Mouse (Mus musculus) right cerebral cortex, postnatal 4 days (tissue): ENCODE results near the gene Mettl17.
"Not testable (repeated sequence)": the region's sequence is repeated elsewhere in the genome, so short reads cannot be mapped to it uniquely, and the experiment has no call there.

ENCODE experiments used
- DNase-seq: peaks from one replicate; pipeline ENCODE4 v3.0.0-alpha.2; 2022

Gene Mettl17

DNA sequence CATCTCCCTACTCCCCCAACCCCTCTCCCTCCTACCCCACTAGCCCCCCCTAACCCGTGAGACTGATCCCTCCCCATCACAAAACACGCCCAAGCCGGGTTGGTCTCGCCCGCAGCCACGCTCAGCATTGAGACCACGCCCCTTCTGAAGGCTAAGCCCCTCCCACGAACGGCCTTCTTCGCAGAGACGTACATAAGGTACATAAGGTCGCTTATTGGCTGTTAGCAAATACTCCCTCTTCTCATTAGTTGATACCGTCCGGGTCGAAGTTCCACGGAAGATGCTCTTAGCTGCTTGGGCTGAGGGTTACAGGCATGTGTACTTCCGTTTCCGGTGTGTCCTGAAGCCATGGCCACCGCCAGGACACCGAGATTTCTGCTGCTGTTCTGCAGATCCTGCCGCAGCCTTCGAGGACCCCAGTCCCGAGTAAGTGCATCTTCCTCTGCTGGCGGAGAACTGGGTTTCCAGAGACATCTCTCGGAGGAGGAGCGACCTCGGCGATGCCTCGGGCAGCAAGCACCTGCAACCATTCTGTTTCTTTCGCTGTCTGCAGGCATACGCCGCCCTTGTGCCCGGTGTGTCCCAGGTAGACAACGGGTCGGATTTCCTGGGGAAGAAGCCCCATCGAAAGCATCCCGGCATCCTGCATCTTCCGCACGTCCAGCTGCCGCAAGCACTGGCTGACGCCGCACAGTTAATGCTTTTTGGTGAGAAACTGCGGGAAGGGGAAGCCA, at the start of gene Mettl17:
TSS of gene Mettl17 (plus strand) at position 245 of the 734 bp plus-strand sequence.
- peak; percentile 85 for DNase-seq

DNA sequence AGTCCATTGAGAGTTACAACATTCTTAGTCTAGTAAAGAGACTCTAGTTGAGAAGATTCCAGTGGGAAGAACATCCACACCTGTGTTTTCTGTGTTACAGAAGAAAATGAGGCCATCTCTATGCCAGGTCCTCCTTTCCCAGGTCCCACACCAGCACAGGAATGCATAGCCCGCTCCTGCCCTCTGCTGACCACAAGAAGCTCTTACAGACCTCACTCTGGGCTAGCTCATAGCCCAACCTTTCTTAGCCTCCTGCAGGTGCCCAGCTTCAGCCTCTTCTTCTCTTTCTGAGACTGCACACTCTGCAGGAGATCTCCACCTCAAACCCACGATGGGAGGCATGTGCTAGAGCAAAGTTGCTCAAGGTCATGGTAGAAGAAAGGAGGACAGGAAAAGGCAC, 46.2 kb upstream of the Mettl17 start:
- not testable (repeated sequence) for DNase-seq

DNA sequence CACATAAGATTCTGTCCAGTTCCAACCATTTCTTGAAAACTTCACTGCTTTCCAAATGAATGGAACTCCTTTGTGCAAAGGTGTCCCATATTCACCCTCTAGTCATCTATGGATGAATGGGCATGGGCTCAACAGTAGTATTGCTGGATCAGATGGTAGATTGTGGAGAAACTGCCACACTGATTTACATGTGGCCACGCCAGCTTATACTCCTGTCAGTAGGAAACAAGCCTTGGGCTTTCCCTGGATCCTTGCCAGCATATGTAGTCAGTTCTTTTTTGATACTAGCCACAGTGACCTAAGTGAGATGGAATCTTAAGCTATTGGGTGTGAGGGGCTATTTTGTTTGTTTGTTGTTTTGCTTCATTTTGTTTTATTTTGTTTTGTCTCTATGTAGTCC, 42.4 kb upstream of the Mettl17 start:
- DNase-seq: no peak

DNA sequence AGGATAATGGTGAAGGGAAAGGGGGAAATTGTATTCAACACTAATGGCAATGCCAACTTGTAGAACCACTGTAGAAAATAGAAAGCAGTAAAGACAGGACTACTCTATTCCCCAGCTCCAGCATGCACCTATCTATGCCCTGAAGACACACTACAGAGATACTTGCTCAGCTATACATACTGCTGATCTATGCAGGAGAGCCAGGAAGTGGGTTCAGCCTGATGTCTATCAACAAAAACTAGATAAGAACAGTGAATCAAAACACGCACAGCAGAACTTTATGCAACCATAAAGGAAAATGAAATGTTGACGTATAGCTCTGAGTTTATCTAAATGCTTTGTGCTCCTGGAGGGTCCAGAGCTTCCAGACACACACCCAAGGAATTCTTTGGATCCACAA, 41.9 kb upstream of the Mettl17 start:
- DNase-seq: no peak

DNA sequence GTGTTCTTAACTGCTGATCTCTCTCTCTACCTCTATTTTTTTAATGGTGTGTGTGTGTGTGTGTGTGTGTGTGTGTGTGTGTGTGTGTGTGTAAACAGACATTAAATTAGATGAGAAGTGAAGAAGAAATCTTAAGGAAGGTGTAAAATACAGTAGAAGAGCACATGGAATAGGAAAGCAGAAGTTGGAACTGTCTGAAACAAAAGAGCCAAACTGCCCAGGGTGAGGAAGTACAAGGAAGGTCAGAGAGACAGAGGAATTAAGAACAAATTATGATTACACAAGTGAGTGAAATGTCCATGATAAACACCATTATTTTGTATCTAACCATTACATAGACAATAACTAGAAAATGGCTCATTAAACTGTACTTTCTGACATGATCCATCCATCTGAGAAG, 40.8 kb upstream of the Mettl17 start:
- DNase-seq: no peak

DNA sequence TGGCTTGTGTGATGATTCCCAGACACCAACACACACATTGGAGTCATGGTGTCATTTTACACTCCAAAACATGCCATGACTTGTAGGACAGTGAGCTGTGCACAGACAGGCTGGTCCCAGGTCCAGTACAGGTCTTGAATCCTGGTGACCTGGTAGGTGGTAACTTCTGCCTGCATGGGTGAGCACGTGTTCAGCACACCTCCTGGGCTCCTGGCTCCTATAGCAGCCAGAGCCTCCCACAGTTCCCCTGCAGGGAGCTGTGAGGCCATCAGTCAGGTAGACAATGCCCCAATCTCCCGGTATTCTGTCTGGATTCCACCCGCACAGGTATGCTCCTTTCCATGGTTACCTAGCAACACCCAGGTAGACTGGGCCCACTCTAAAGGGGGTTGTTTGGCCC, 38.1 kb upstream of the Mettl17 start:
- no peak for DNase-seq

DNA sequence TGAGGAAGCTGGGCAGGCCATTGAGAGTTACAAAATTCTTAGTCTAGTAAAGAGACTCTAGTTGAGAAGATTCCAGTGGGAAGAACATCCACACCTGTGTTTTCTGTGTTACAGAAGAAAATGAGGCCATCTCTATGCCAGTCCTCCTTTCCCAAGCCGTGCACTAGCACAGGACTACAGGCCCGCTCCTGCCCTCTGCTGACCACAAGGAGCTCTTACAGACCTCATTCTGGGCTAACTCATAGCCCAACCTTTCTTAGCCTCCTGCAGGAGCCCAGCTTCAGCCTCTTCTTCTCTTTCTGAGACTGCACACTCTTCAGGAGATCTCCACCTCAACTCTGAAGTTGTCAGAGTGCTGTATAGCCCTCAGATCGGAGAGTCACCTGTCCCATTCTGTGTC, 33.6 kb upstream of the Mettl17 start:
- not testable (repeated sequence) for DNase-seq

DNA sequence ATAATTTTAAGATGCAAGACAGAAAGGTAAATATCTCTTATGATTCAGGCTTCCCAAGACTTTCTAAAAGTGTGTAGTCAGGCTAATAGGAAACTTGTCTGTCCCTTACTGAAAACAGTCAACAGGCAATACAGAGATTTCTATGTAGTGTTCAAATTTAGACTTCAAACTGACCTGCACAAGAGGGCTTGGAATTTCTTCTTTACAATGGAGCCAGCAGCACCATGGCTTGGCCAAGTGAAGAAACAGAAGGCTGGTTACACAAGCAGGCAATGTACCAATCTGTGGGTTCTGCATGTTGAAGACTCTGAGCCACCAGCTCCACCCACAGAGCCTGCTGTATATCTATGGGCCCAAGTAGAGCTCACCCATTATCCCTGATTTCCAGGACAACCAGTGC, 31.2 kb upstream of the Mettl17 start, which contains the start of gene Ear6:
TSS of gene Ear6 (plus strand) at position 301 of the 400 bp plus-strand sequence.
- DNase-seq: no peak

DNA sequence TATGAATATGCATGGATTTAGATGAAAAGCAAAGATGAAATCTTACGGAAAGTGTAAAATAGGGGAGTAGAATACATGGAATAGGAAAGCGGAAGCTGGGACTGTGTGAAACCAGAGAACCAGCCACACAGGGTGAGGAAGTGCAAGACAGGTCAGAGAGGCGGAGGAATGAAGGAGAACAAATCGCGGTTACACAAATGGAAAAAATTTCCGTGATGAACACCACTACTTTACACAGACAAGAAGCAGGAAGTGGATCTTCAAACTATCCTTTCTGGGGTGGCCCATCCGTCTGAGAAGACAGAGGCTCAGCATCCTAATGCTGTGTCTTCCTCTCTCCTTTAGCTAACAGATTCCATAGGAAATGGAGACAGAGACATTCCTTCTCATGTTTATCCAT, 29.4 kb upstream of the Mettl17 start:
- not testable (repeated sequence) for DNase-seq

DNA sequence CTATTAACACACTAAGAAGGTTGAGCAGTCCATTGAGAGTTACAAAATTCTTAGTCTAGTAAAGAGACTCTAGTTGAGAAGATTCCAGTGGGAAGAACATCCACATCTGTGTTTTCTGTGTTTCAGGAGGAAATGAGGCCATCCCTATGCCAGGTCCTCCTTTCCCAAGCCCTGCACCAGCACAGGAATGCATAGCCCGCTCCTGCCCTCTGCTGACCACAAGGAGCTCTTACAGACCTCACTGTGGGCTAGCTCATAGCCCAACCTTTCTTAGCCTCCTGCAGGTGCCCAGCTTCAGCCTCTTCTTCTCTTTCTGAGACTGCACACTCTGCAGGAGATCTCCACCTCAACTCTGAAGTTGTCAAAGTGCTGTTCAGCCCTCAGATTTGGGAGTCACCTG, 21.0 kb upstream of the Mettl17 start:
- not testable (repeated sequence) for DNase-seq

DNA sequence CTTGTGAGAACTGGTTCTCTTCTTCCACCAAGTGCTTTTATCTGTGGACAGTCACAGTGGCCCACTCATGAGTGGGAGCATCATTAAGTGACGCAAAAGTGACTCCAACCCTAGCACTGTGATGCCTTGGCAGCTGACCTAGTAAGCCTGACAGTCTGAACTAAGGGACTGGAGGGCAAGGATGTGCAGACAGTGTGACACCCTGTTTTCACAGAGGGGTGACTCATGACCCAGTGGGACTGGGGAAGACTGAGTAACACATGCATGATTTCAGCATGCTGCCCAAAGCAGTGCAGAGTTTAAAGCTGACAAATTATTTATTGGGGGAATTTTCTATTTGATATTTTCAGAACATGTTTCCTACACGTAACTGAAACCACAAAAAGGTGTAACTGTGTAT, 13.9 kb upstream of the Mettl17 start:
- DNase-seq: no peak

DNA sequence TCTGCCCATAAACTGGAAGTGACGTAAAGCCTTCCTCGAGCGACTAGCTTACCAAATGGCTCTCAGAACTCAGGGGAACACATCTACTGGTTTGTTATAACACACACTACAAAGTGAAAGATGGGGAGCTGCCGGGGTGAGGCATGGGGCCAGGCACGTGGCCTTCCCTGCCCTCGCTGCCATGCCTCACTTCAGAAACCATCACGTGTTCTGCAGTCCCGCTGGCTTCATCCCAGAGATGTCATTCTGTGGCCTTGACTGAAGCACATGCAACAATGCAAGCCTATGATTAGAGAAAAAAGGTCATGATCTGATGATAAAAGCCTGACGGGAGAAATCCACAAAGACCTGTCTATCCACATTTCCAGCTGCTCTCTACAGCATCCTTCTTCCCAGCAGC, 12.9 kb upstream of the Mettl17 start:
- DNase-seq: no peak

DNA sequence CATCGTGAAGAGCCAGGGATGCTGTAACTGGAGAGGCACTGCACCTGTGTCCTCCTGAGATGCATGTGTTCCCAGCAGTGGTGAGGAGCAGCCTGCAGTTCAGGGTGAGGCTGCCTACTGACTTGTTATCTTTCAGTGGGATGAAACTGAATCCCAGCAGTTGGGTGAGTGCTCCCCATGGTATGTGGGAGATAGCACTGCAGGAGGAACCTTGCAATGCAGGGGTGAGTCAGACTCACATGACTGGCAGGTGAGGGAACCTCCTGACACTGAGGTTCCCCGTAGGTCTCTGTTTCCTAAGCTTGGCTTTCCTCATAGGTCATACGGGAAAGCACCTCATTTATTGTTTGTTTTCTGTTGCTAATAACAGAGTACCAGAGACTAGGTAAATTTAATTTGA, 7.1 kb upstream of the Mettl17 start:
- DNase-seq: no peak

DNA sequence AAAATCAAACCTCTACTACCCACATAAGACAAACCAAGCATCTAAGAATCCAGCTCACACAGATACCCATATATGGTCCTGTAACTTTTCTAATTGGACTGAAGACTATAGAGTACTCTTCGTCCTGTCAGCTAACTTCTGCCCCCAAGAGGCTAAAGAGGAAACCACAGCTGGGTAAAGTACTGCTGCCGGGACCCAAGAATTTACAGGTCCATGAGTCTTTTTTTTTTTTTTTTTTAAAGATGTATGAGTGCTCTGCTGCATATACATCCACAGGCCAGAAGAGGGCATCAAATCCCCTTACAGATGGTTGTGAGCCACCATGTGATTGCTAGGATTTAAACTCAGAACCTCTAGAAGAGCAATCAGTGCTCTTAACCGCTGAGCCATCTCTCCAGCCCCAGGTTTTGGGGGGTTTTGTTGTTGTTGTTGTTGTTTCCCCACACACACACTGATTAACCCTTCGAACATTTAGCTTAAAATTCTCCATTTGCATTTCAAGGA, 1.1 kb upstream of the Mettl17 start:
- peak; percentile 62 for DNase-seq

DNA sequence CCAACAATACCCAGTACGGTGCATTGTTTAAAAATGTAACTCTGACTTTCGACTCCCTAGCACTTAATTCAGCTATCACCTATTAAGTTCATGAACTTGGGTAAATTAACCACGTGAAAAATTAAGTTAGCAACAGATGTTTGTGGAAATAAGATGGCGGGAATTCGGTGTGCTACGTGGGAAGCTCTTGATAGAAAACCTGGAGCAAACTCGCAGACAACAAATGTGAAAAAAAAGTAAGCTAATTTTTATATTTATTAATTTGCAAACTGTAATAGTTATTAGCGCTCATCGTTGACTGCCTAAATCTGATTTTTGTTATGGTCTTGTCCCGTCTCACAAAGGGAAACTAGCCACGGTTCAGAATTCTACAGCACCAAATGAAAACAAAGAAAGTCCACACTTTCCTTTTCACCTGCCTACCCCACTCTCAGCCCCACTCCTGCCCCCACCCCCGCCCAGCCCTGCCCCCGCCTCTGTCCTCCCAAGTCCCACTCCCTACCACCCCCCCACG, 554 bp upstream of the Mettl17 start:
- DNase-seq: no peak

DNA sequence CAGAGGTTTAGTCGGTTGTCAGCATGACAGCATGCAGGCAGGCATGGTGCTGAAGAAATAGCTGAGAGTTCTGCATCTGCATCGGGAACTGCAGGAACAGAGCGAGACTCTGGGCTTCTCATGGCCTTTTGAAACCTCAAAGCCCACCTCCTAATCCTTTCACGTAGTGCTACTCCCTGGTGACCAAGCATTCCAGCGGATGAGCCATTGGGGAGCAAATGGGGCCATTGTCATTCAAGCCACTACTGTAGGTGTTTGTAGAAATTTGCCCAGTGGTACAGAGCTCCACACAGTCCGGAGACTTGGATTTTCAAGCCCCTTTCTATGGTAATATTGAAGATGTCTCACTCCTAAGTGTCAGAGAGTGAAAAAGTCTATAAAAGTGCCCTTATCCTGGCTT, 1.4 kb downstream of the Mettl17 start:
- DNase-seq: no peak

DNA sequence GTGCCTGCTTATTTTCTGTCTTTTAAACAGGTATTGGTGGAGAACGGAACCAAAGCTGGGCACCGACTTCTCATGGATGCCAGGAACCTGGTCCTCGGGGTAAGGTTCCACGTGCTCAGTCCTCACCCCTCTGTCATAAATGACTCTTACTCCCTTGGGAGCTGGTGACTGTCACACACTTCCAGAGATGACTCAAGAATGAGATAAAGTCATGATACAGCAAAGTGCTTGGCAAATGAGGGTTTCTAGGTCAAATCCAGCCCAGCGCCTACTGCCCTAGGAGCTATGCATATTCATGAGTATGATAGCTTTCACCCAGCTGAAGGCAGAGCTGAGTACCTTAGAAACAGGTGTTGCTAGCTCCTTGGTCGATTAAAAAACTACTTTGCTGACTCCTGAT, 5.2 kb downstream of the Mettl17 start:
- DNase-seq: no peak

DNA sequence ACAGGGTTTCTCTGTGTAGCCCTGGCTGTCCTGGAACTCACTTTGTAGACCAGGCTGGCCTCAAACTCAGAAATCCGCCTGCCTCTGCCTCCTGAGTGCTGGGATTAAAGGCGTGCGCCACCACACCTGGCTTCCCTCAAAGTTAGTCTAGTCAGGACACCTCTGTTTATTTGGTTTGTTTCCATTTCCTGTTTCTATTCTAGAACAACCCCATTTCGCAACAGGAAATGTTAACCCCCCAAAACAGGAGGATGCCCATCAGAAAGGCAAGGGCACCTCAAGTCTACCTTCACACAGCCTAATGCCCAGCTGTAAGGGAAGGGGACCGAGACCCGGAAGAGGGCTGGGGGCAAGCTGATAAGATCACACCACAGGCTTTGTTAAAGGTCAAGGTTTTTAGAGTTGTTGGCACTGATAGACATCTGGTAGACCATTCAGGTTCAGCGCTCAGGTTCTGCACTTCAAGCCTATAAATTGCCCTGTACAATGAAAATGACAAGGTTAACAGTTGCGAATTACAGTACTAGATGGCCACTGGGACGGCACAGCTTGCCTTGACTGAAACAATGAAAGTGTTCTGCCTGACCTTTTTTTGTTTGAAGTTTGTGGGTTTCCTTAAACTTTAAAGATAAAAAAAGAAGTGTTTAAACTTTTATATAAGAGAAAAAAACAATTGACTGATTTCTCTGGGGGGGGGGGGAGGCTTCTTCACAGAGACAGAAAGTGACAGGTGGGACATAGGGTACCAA, 7.7 kb downstream of the Mettl17 start, which contains the start of gene Slc39a2:
TSS of gene Slc39a2 (plus strand) at position 699 of the 749 bp plus-strand sequence.
- no peak for DNase-seq

DNA sequence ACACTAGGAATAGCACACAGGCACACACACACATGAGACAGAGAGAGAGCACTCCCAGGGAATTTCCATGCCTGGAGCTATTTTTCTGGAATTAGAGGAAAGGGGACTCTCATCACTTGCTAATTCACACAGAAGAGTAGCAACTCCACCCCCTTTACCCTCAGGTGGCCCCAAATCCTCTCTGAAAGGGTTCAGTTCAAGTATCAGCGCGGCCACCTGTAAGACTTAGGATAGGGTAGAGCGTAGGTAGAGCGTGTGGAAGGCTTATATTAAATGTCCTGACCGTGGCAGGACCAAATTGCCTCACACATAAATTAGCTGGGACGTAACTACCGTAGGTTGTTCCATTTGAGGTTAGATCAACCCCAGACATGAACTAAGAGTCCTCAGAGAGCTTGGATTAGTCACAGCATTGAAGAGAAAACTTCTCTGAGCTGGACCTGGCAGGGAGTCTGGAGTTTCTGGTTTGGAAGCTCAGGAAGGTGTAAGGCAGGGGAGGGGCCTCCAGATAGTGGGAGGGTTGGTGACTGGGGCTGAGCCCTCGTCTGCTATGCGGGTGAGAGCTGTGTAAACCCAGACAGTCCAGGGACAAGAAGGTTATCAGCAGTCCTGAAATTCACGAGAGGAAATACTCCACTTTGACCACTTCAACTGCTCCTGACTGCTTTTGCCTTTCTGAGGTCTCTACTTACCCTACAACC, 8.6 kb downstream of the Mettl17 start:
- no peak for DNase-seq

DNA sequence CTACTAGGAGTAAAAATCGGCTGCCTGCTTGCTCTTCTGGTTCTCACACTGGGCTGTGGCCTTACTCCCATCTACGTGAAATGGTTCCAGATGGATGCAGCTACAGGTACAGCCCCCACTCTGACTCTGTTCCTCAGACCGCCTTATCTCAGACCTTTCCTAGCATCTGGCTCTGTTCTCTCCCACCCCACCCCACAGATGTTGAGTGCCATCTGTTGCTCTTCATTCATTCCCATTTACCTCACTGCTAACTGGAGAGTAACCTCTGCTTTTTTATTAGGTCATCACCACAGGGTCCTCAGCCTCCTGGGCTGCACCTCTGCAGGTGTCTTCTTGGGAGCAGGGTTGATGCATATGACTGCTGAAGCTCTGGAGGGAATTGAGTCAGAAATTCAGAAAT, 9.2 kb downstream of the Mettl17 start:
- DNase-seq: no peak

DNA sequence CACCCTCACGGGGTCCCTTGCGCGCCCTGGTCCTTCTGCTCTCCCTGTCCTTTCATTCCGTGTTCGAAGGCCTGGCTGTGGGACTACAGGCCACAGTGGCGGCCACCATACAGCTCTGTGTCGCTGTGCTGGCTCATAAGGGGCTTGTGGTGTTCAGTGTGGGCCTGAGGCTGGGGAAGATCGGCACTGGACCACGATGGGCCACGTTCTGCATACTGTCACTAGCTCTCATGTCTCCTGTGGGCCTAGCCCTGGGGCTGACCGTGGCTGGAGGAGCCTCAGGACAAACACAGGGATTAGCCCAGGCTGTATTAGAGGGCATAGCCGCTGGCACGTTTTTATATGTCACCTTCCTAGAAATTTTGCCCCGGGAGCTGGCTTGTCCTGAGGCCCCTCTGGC, 10.4 kb downstream of the Mettl17 start:
- no peak for DNase-seq

DNA sequence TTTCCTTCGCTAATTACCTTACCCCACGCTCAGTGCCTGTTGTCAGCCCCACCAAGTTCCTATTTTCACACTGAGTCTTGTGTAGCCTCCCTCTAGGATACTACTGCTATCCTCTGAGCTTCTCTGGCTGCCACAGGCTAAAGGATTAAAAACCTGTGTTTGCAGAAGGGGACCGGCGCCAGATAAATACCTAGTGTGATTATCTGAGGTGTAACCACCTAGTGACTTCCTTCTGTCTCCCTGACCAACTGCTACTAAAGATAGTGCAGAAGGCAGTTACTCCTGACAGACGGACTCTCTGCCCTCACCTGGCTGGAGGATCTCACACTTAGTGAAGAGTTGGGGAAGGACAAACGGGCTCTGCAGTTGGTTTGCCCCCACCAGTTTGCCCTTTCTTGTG, 11.4 kb downstream of the Mettl17 start:
- DNase-seq: no peak

DNA sequence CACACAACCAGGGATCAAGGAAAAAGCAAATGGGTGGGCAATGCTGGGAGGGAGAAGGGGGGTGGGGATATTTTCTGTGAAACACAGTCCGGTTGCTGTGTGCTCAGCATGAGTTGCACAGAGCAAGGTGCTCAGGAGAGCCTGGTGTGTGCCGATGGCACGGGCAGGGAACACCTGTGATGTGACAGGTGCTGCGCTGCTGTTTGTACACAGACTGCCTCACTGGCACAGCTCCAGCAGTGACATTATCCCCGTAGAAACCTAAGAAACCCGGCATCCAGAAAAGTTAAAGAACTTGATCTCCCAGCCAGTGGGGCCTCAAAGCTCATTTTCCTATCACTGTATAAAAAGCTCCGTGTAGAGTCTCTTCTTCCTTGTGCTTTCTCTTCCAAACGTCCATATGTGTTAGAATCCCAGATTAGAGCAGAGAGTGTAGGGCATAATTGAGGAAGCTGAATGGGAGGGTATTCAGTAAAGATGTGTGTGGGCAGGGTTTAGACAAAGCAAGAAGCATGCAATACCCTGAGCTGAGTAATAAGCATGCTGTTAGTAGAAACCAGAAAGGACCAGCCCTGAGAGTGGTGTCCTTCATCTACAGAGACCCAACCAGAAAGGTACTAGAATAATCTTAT, 12.0 kb downstream of the Mettl17 start:
- no peak for DNase-seq
